Mouse (Mus musculus): ENCODE results near the gene Btbd19. TPM values are rescaled to one million over a fixed set of nuclear protein-coding genes. Genes with fewer than 3 reads are reported as not detected.

Gene Btbd19
- 5.1 and 5.3 TPM in 2 replicates for polyA plus RNA-seq (2015; fragmentation: Nextera tagmentation; extraction: Ambion mirVana)

DNA sequence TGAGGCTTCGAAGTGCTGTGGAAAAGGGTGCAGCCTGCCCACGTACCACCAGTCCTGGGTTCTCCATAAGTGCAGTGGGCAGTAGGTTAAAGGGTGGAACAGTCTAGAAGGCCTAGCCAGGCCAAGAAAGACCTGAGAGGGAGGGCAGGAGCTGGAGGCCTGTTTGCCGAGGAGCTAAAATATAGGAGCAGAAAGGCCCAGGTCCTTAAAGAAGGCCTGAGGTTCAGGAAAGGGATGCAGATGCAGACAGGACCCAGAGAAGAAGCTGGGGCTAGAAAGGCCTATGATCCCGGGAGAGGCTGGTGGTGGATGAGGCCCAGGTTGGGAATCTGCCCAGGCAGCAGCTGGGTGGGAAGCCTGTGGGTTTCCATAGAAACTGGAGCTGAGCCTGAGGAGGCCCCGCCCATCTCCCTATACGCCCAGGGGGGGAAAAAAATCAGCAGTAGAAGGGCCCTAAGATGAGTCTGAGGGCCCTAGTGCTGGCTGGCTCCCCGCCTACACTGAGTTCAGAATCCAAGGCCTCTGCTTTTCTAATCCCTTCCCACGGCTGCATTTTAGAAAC, at the start of gene Btbd19:
TSS of gene Btbd19 (minus strand) at position 378 of the 562 bp plus-strand sequence.
- H3K27me3 ChIP-seq (ENCODE audit: insufficient read depth, low read length), result no peaks in the 10 kb centered on the region
- H3K4me2 ChIP-seq (replicated peaks; ENCODE audit: low read depth, low read length), result peak within 1 kb of the TSS; percentile 8
- H3K9me3 ChIP-seq (ENCODE audit: low read length), result no peaks in the 10 kb centered on the region
- peak; percentile 24; the same call in 1 of the 2 replicates for ATAC-seq (ENCODE audit: low FRiP score, low TSS enrichment)
- peaks cover 9% of the 10 kb centered on the region; the same call in 1 of the 2 replicates for H3K36me3 ChIP-seq (ENCODE audit: insufficient read depth, low read length)
- 28% methylated on average over 8 of the region's 8 CpGs for whole genome bisulfite sequencing
- H3K9ac ChIP-seq (replicated peaks; ENCODE audit: low read length), result peak within 1 kb of the TSS; percentile 23
- no peak within 1 kb of the TSS for H3K4me3 ChIP-seq (ENCODE audit: low read length)
- peak within 1 kb of the TSS; percentile 93 for H3K27ac ChIP-seq (ENCODE audit: low read length)
- peaks cover 28% of the 10 kb centered on the region for H3K4me1 ChIP-seq (ENCODE audit: insufficient read depth, low read length)

DNA sequence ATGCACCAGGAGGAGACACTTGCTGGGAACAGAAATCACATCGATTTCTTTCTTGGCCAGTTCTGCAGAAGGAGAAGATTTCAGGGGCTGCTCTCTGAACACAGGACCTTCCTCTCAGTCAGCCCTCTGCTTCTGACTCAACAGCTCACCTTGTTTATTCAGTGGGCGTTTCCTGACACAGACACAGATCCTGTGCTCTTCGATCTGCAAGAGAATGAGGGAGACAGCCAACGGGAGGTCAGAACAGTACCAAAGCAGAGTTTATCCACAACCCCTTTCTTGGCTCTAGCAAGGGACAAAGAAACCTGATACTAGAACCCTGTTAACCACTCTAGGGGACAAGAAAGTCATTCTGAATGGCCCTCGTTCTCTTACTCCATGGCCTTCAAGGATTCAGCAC, 44.4 kb upstream of the Btbd19 start:
- Histone ChIP-seq H3K9ac (replicated peaks; ENCODE audit: low read length) (no peak overlapping the region), H3K4me1 (ENCODE audit: insufficient read depth, low read length) (no peaks in the 10 kb centered on the region), H3K27ac (ENCODE audit: low read length) (no peak overlapping the region), H3K36me3 (ENCODE audit: insufficient read depth, low read length) (peaks cover 89% of the 10 kb centered on the region), H3K9me3 (ENCODE audit: low read length) (no peaks in the 10 kb centered on the region), H3K27me3 (ENCODE audit: insufficient read depth, low read length) (no peaks in the 10 kb centered on the region), H3K4me3 (ENCODE audit: low read length) (no peak overlapping the region), H3K4me2 (replicated peaks; ENCODE audit: low read depth, low read length) (no peak overlapping the region)
- WGBS, result 84% methylated on average over 5 of the region's 5 CpGs
- no peak for ATAC-seq (ENCODE audit: low FRiP score, low TSS enrichment)

DNA sequence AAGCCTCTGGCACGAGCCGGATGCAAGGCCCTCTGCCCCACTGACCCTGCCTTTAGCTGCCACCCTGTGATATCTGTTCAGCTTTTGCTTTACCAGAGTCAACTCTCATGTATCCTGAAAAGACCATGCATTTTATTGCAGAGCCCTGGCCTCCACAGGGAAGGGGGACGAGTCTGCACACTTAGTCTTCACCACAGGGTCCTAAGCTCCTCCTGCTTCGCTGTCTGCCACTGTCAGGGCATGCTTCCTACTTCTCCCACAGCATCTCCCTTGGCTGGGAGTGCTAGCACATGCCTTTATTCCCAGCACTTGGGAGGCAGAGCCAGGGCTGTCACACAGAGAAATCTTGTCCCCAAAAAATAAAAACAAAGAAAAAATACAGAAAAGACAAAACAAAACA, 35.7 kb upstream of the Btbd19 start:
- H3K4me2 ChIP-seq (replicated peaks; ENCODE audit: low read depth, low read length), result no peak overlapping the region
- no peaks in the 10 kb centered on the region for H3K9me3 ChIP-seq (ENCODE audit: low read length)
- H3K36me3 ChIP-seq (ENCODE audit: insufficient read depth, low read length), result peaks cover 60% of the 10 kb centered on the region
- no peaks in the 10 kb centered on the region for H3K4me1 ChIP-seq (ENCODE audit: insufficient read depth, low read length)
- no peak overlapping the region for H3K4me3 ChIP-seq (ENCODE audit: low read length)
- 65% methylated on average over 4 of the region's 4 CpGs for WGBS
- no peak overlapping the region for H3K27ac ChIP-seq (ENCODE audit: low read length)
- no peak overlapping the region for H3K9ac ChIP-seq (replicated peaks; ENCODE audit: low read length)
- no peak for ATAC-seq (ENCODE audit: low FRiP score, low TSS enrichment)
- no peaks in the 10 kb centered on the region for H3K27me3 ChIP-seq (ENCODE audit: insufficient read depth, low read length)

DNA sequence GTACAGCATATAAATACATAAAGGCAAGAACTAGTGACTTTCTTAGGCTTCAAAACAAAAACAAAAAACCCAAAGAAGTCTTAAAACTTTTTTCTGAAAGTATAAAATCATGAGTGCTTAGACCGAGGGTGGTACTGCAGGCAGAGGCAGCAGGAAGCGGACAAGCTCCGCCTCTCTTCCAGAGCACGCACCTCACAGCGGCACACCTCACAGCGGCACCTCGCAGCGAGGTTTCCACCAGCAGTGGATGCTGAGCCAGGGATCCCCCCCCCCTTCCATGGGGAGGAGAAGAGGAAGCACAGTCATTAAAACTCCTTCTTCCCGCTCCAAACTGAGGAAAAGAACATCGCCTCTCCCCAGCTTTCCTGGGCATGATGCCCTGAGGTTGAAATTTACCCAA, 34.1 kb upstream of the Btbd19 start:
- Histone ChIP-seq H3K9ac (replicated peaks; ENCODE audit: low read length) (no peak overlapping the region), H3K4me3 (ENCODE audit: low read length) (no peak overlapping the region), H3K27me3 (ENCODE audit: insufficient read depth, low read length) (no peaks in the 10 kb centered on the region), H3K36me3 (ENCODE audit: insufficient read depth, low read length) (peaks cover 47% of the 10 kb centered on the region), H3K4me1 (ENCODE audit: insufficient read depth, low read length) (peaks cover under 1% of the 10 kb centered on the region; the same call in 1 of the 2 replicates), H3K4me2 (replicated peaks; ENCODE audit: low read depth, low read length) (no peak overlapping the region), H3K27ac (ENCODE audit: low read length) (no peak overlapping the region), H3K9me3 (ENCODE audit: low read length) (no peaks in the 10 kb centered on the region)
- WGBS, result 82% methylated on average over 10 of the region's 10 CpGs
- ATAC-seq (ENCODE audit: low FRiP score, low TSS enrichment), result no peak

DNA sequence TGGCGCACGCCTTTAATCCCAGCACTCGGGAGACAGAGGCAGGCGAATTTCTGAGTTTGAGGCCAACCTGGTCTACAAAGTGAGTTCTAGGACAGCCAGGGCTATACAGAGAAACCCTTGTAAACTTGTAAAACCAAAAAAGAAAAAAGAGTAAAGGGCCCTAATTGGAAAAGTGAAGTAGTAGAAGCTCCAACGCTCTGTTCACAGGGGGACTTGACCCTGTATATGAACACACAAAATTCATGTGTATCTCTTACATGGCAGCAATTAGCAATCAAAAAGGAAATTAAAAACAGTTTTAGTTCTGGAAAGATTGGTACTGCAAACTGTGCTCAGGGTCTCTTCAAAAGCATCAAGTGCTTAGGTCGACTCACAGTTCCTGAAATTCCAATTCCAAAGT, 30.8 kb upstream of the Btbd19 start:
- no peak for ATAC-seq (ENCODE audit: low FRiP score, low TSS enrichment)
- Histone ChIP-seq H3K4me1 (ENCODE audit: insufficient read depth, low read length) (peaks cover 16% of the 10 kb centered on the region), H3K27ac (ENCODE audit: low read length) (peak overlapping the region; percentile 92; the same call in 1 of the 2 replicates), H3K9me3 (ENCODE audit: low read length) (no peaks in the 10 kb centered on the region), H3K27me3 (ENCODE audit: insufficient read depth, low read length) (no peaks in the 10 kb centered on the region), H3K4me3 (ENCODE audit: low read length) (peak overlapping the region; percentile 85), H3K4me2 (replicated peaks; ENCODE audit: low read depth, low read length) (peak overlapping the region; percentile 62), H3K9ac (replicated peaks; ENCODE audit: low read length) (peak overlapping the region; percentile 99), H3K36me3 (ENCODE audit: insufficient read depth, low read length) (peaks cover 52% of the 10 kb centered on the region)
- 28% methylated on average over 6 of the region's 6 CpGs for WGBS

DNA sequence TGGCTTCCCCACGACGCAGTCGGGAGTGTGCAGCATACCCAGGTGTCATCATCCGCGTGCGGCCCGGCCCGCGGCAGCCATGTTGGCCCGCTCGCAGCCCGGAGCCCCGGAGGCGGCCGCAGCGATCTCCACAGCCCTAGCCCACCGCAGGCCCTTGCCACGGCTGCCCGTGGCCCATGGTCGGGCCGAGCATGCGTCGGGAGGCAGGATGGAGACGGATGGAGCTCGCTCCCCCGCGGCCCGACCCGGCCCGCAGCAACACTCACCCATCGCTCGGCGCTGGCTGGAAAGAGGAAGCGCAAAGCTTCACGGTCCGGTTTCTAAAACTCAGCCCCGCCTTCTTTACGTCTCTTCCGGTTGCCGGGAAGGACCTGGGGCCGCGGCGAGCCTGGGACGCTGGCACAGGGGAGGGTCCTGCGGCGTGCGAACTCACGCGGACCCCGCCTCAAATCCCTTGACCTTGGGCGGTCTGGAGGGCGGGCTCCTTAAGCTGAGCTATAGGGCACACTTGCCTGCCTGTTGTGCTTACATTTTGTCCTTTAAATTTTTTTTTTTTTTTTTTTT, 30.3 kb upstream of the Btbd19 start, which contains the start of gene Rps8:
TSS of gene Rps8 (minus strand) at position 452 of the 564 bp plus-strand sequence.
- Histone ChIP-seq H3K9me3 (ENCODE audit: low read length) (no peaks in the 10 kb centered on the region), H3K27me3 (ENCODE audit: insufficient read depth, low read length) (no peaks in the 10 kb centered on the region), H3K4me3 (ENCODE audit: low read length) (peak within 1 kb of the TSS; percentile 85), H3K4me1 (ENCODE audit: insufficient read depth, low read length) (peaks cover 16% of the 10 kb centered on the region), H3K36me3 (ENCODE audit: insufficient read depth, low read length) (peaks cover 52% of the 10 kb centered on the region), H3K27ac (ENCODE audit: low read length) (peak within 1 kb of the TSS; percentile 92), H3K9ac (replicated peaks; ENCODE audit: low read length) (peak within 1 kb of the TSS; percentile 99), H3K4me2 (replicated peaks; ENCODE audit: low read depth, low read length) (peak within 1 kb of the TSS; percentile 62)
- 0% methylated on average over 52 of the region's 52 CpGs for WGBS
- ATAC-seq (ENCODE audit: low FRiP score, low TSS enrichment), result peak; percentile 96

DNA sequence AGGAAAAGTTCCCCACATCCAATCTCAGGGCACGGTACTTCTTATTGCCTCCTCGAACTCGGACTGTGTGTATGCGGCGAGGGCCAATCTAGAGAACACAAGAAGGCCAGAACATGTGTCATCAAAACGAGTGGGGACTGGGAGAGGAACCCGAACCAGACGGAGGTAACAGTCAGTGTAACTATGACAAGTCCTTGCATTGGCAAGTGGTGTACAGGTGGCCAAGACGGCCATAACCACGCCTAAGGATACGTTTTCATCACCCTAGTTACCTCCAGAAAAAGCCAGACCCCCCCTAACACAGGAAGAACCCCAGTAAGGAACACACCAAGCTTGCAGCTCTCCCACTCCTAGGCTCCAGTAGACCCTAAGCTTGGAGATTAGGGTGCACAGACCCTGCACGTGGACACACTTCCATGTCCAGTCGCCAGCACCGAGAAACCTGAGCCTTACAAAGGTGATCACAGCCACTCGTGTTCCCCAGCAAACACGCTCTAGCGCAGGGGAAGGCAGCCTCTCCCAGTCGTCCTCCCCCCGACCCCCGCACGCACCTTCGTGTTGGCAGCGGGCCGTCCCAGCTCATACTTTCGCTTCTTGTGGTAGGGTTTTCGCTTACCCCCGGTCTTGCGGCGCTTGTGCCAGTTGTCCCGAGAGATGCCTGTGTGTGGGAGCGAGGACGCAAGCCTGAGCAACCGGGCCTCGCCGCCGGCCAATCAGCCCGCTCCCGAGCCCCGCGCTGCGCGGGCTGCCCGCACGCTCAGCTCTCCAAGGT, 29.7 kb upstream of the Btbd19 start:
- Histone ChIP-seq H3K9me3 (ENCODE audit: low read length) (no peaks in the 10 kb centered on the region), H3K4me1 (ENCODE audit: insufficient read depth, low read length) (peaks cover 16% of the 10 kb centered on the region), H3K4me2 (replicated peaks; ENCODE audit: low read depth, low read length) (peak overlapping the region; percentile 62), H3K4me3 (ENCODE audit: low read length) (peak overlapping the region; percentile 85), H3K27ac (ENCODE audit: low read length) (peak overlapping the region; percentile 92), H3K27me3 (ENCODE audit: insufficient read depth, low read length) (no peaks in the 10 kb centered on the region), H3K36me3 (ENCODE audit: insufficient read depth, low read length) (peaks cover 53% of the 10 kb centered on the region), H3K9ac (replicated peaks; ENCODE audit: low read length) (peak overlapping the region; percentile 99)
- WGBS, result 1% methylated on average over 40 of the region's 44 CpGs
- peak; percentile 6; the same call in 1 of the 2 replicates for ATAC-seq (ENCODE audit: low FRiP score, low TSS enrichment)

DNA sequence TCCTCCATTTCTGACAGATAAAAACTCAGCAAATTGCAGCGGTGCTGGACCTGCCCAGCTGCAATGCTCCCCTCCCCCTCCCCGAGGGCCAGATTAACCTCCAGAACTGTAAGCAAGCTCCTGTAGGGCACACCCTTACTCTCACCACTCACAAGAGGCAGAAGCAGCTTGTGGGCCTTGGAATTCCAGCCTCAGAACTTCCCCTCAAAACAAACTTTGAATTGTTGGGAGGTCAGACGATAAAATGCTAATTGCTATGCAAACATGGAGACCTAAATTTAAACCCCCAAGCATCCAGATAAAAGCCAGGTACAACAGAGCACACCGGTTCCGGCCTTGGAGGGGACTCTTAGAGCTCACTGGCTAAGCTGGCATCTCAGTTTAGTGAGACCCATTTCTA, 27.2 kb upstream of the Btbd19 start:
- H3K36me3 ChIP-seq (ENCODE audit: insufficient read depth, low read length), result peaks cover 54% of the 10 kb centered on the region
- H3K27ac ChIP-seq (ENCODE audit: low read length), result no peak overlapping the region
- H3K9ac ChIP-seq (replicated peaks; ENCODE audit: low read length), result no peak overlapping the region
- WGBS, result 81% methylated on average over 5 of the region's 5 CpGs
- no peak overlapping the region for H3K4me3 ChIP-seq (ENCODE audit: low read length)
- H3K27me3 ChIP-seq (ENCODE audit: insufficient read depth, low read length), result no peaks in the 10 kb centered on the region
- ATAC-seq (ENCODE audit: low FRiP score, low TSS enrichment), result no peak
- H3K9me3 ChIP-seq (ENCODE audit: low read length), result no peaks in the 10 kb centered on the region
- peaks cover 16% of the 10 kb centered on the region for H3K4me1 ChIP-seq (ENCODE audit: insufficient read depth, low read length)
- H3K4me2 ChIP-seq (replicated peaks; ENCODE audit: low read depth, low read length), result no peak overlapping the region

DNA sequence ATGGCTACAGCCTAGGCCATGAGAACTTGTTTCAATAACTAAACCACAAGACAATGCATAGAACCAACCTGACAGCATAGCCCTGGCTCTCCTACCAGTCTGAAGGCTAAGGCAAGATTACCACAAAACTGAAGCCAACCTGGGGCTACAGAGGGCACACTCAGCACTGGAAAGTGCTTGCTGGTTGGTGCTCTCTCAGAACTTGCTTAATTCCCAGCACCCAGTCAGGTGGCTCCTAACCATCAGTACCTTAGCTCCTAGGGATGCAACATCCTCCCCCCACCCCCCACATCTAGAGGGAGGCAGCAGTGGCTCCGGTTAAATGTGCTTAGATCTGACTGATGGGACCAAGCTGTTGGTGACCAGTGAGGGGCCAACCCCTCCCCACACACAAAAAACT, 25.9 kb upstream of the Btbd19 start:
- Histone ChIP-seq H3K9me3 (ENCODE audit: low read length) (no peaks in the 10 kb centered on the region), H3K9ac (replicated peaks; ENCODE audit: low read length) (no peak overlapping the region), H3K4me3 (ENCODE audit: low read length) (no peak overlapping the region), H3K27me3 (ENCODE audit: insufficient read depth, low read length) (no peaks in the 10 kb centered on the region), H3K27ac (ENCODE audit: low read length) (no peak overlapping the region), H3K36me3 (ENCODE audit: insufficient read depth, low read length) (peaks cover 54% of the 10 kb centered on the region), H3K4me2 (replicated peaks; ENCODE audit: low read depth, low read length) (no peak overlapping the region), H3K4me1 (ENCODE audit: insufficient read depth, low read length) (peaks cover 16% of the 10 kb centered on the region)
- no peak for ATAC-seq (ENCODE audit: low FRiP score, low TSS enrichment)
- WGBS, result 61% methylated on average over 1 of the region's 1 CpGs
